Comparison of ENCODE assay signal across 13 mouse cellular contexts in genomic region chr4:135868996-135869395, GRCm38 (mm10). TPM values are rescaled to one million over a fixed set of nuclear protein-coding genes. Genes with fewer than 3 reads are reported as not detected.
DNase-seq lines count a peak whose midpoint lies in the region; ATAC-seq and TF ChIP-seq lines count a peak whose summit lies in the region.
"Had no signal": no experiment of that assay in that cellular context is flagged by ENCODE, and none has a peak within 500 bp of the region (broad histone marks: within the 10 kb centered on the region; RNA-seq: fewer than 3 reads in every experiment).

No protein-coding gene starts in this region.

- peak; percentile 50 for DNase-seq in intestine, embryonic 14.5 days (ENCODE audit: low spot score)
- peak; percentile 47 for DNase-seq in thymus, postnatal 14 days
- no peak for DNase-seq in thymus, postnatal 10 days (ENCODE audit: low spot score in 2 of 2)
- no peak for DNase-seq in stomach, postnatal 0 days (ENCODE audit: low spot score)
- no peak for DNase-seq in layer of hippocampus, postnatal 14 days (ENCODE audit: low spot score in 2 of 2)
- DNase-seq: gastrocnemius, postnatal 14 days; kidney, adult 2 months; spleen, adult 18-20 months had no signal

- H3K9me3 ChIP-seq in intestine, embryonic 14.5 days (ENCODE audit: control insufficient read depth, low read length), result no peaks in the 10 kb centered on the region
- no peaks in the 10 kb centered on the region for H3K9me3 ChIP-seq in intestine, postnatal 0 days (ENCODE audit: control insufficient read depth)
- H3K9me3 ChIP-seq in stomach, postnatal 0 days (ENCODE audit: control insufficient read depth, low read length), result no peaks in the 10 kb centered on the region
- H3K9me3 ChIP-seq: embryonic facial prominence, embryonic 12.5 days; midbrain, embryonic 13.5 days had no signal

- H3K4me3 ChIP-seq in intestine, embryonic 14.5 days (ENCODE audit: low read depth, low read length), result no peak overlapping the region
- no peak overlapping the region for H3K4me3 ChIP-seq in intestine, postnatal 0 days (ENCODE audit: low read depth, low read length)
- no peak overlapping the region for H3K4me3 ChIP-seq in embryonic fibroblast, embryonic 13.5 days (ENCODE audit: insufficient read depth, low read length)
- H3K4me3 ChIP-seq in stomach, postnatal 0 days (ENCODE audit: low read depth, low read length), result no peak overlapping the region
- H3K4me3 ChIP-seq: embryonic facial prominence, embryonic 12.5 days; midbrain, embryonic 13.5 days had no signal

- no peaks in the 10 kb centered on the region for H3K27me3 ChIP-seq in intestine, embryonic 14.5 days (replicated peaks; ENCODE audit: control insufficient read depth, insufficient read depth, low read length)
- H3K27me3 ChIP-seq in intestine, postnatal 0 days (replicated peaks; ENCODE audit: control insufficient read depth, insufficient read depth, low read length), result no peaks in the 10 kb centered on the region
- H3K27me3 ChIP-seq in stomach, postnatal 0 days (ENCODE audit: control insufficient read depth, insufficient read depth, low read length), result no peaks in the 10 kb centered on the region
- H3K27me3 ChIP-seq: embryonic facial prominence, embryonic 12.5 days; midbrain, embryonic 13.5 days had no signal

- no peak overlapping the region for H3K9ac ChIP-seq in intestine, embryonic 14.5 days (ENCODE audit: low read length)
- H3K9ac ChIP-seq in intestine, postnatal 0 days (ENCODE audit: low read depth, low read length), result no peak overlapping the region
- H3K9ac ChIP-seq in stomach, postnatal 0 days (ENCODE audit: low read length), result no peak overlapping the region
- H3K9ac ChIP-seq: embryonic facial prominence, embryonic 12.5 days; midbrain, embryonic 13.5 days had no signal

- H3K4me1 ChIP-seq in intestine, embryonic 14.5 days (replicated peaks; ENCODE audit: control insufficient read depth, insufficient read depth, low read length), result peaks cover 14% of the 10 kb centered on the region; the same call in 1 of the 2 replicates
- H3K4me1 ChIP-seq in intestine, postnatal 0 days (replicated peaks; ENCODE audit: control insufficient read depth, insufficient read depth, low read length), result peaks cover 4% of the 10 kb centered on the region; the same call in 1 of the 2 replicates
- H3K4me1 ChIP-seq in embryonic fibroblast, embryonic 13.5 days (ENCODE audit: control insufficient read depth, insufficient read depth, low read length), result no peaks in the 10 kb centered on the region; the same call in 1 of the 2 replicates
- no peaks in the 10 kb centered on the region for H3K4me1 ChIP-seq in stomach, postnatal 0 days (replicated peaks; ENCODE audit: control insufficient read depth, insufficient read depth)

- peak; percentile 38; the same call in 1 of the 2 replicates for TF ChIP-seq POLR2A in embryonic fibroblast, embryonic 13.5 days (IDR thresholded peaks at IDR 0.05; ENCODE audit: low read depth, low read length)

- H3K27ac ChIP-seq in intestine, embryonic 14.5 days (ENCODE audit: low read depth), result no peak overlapping the region
- H3K27ac ChIP-seq in intestine, postnatal 0 days (ENCODE audit: low read depth, low read length), result no peak overlapping the region
- no peak overlapping the region for H3K27ac ChIP-seq in embryonic fibroblast, embryonic 13.5 days (ENCODE audit: insufficient read depth, low read length)
- 0 out of 2 replicates have a peak overlapping the region, but pooled peaks have one; percentile 35 for H3K27ac ChIP-seq in stomach, postnatal 0 days (replicated peaks)
- H3K27ac ChIP-seq: embryonic facial prominence, embryonic 12.5 days; midbrain, embryonic 13.5 days had no signal

- 68% methylated on average over 2 of the region's 2 CpGs for WGBS in intestine, embryonic 14.5 days
- 54% methylated on average over 2 of the region's 2 CpGs for WGBS in intestine, postnatal 0 days
- WGBS in stomach, postnatal 0 days, result 30% methylated on average over 2 of the region's 2 CpGs

- TF ChIP-seq CTCF in intestine, postnatal 0 days (IDR thresholded peaks at IDR 0.05; ENCODE audit: low read depth), result no peak
- no peak for TF ChIP-seq CTCF in embryonic fibroblast, embryonic 13.5 days (IDR thresholded peaks at IDR 0.05; ENCODE audit: borderline replicate concordance, insufficient read depth, low read length)
- TF ChIP-seq CTCF in stomach, postnatal 0 days (IDR thresholded peaks at IDR 0.05; ENCODE audit: low read depth), result no peak

- ATAC-seq in intestine, embryonic 14.5 days (replicated peaks; ENCODE audit: low FRiP score, low TSS enrichment, low read depth), result no peak
- no peak for ATAC-seq in intestine, postnatal 0 days
- ATAC-seq in stomach, postnatal 0 days (ENCODE audit: low FRiP score, low TSS enrichment), result no peak
- ATAC-seq in cerebellum, adult (ENCODE audit: insufficient number of reproducible peaks, low FRiP score, low TSS enrichment), result no peak
- ATAC-seq: midbrain, embryonic 13.5 days had no signal

- H3K36me3 ChIP-seq in intestine, embryonic 14.5 days (ENCODE audit: control insufficient read depth, insufficient read depth, low read length), result peaks cover 50% of the 10 kb centered on the region
- H3K36me3 ChIP-seq in intestine, postnatal 0 days (ENCODE audit: control insufficient read depth, insufficient read depth), result peaks cover 24% of the 10 kb centered on the region
- no peaks in the 10 kb centered on the region for H3K36me3 ChIP-seq in stomach, postnatal 0 days (ENCODE audit: control insufficient read depth, insufficient read depth, low read length)

- H3K4me2 ChIP-seq in intestine, embryonic 14.5 days (ENCODE audit: low read length), result no peak overlapping the region
- no peak overlapping the region for H3K4me2 ChIP-seq in intestine, postnatal 0 days (replicated peaks; ENCODE audit: low read depth)
- H3K4me2 ChIP-seq in stomach, postnatal 0 days (replicated peaks; ENCODE audit: low read depth), result no peak overlapping the region
- H3K4me2 ChIP-seq: embryonic facial prominence, embryonic 12.5 days; midbrain, embryonic 13.5 days had no signal

- no peak for TF ChIP-seq EP300 in stomach, postnatal 0 days (optimal IDR thresholded peaks at IDR 0.05)

RNA-seq across cellular contexts. Expression of gene Pnrc2, which starts 4.7 kb away (rescaled TPM):
- polyA plus RNA-seq in intestine, embryonic 14.5 days (2014; fragmentation: Nextera tagmentation; extraction: Ambion mirVana), result 167 and 175 TPM in 2 replicates
- 103 and 114 TPM in 2 replicates for polyA plus RNA-seq in intestine, postnatal 0 days (2015; fragmentation: Nextera tagmentation; extraction: Ambion mirVana)
- polyA plus RNA-seq in embryonic fibroblast, embryonic 13.5 days (2011; ENCODE audit: insufficient read length, low read depth, missing spikeins), result 127 and 164 TPM in 2 replicates
- polyA plus RNA-seq in stomach, postnatal 0 days (2015; fragmentation: Nextera tagmentation; extraction: Ambion mirVana), result 101 TPM in 2 replicates
- total RNA-seq in layer of hippocampus, postnatal 14 days (2021), result 10 to 100 TPM; 59.5 to 67.2 TPM

RNA-seq across cellular contexts. Expression of gene Srsf10, which starts 13.4 kb away (rescaled TPM):
- polyA plus RNA-seq in intestine, embryonic 14.5 days (2014; fragmentation: Nextera tagmentation; extraction: Ambion mirVana), result 271 and 273 TPM in 2 replicates
- 84.2 and 89.2 TPM in 2 replicates for polyA plus RNA-seq in intestine, postnatal 0 days (2015; fragmentation: Nextera tagmentation; extraction: Ambion mirVana)
- polyA plus RNA-seq in embryonic fibroblast, embryonic 13.5 days (2011; ENCODE audit: insufficient read length, low read depth, missing spikeins), result 177 and 193 TPM in 2 replicates
- polyA plus RNA-seq in stomach, postnatal 0 days (2015; fragmentation: Nextera tagmentation; extraction: Ambion mirVana), result 83.7 and 88.1 TPM in 2 replicates
- total RNA-seq in layer of hippocampus, postnatal 14 days (2021), result 10 to 100 TPM; 78.4 to 85.6 TPM

RNA-seq across cellular contexts. Expression of gene Cnr2, which starts 26.2 kb away (rescaled TPM):
- 0.24 and 0.44 TPM in 2 replicates for polyA plus RNA-seq in intestine, embryonic 14.5 days (2014; fragmentation: Nextera tagmentation; extraction: Ambion mirVana)
- polyA plus RNA-seq in intestine, postnatal 0 days (2015; fragmentation: Nextera tagmentation; extraction: Ambion mirVana), result 0.14 and 0.24 TPM in 2 replicates
- not detected in 2 replicates for polyA plus RNA-seq in embryonic fibroblast, embryonic 13.5 days (2011; ENCODE audit: insufficient read length, low read depth, missing spikeins)
- polyA plus RNA-seq in stomach, postnatal 0 days (2015; fragmentation: Nextera tagmentation; extraction: Ambion mirVana), result 0.10 and 0.11 TPM in 2 replicates
- under 1 TPM in 1 of 2 experiments, not detected in 1; 0.09 TPM for total RNA-seq in layer of hippocampus, postnatal 14 days (2021)

RNA-seq across cellular contexts. Expression of gene Fuca1, which starts 51.5 kb away (rescaled TPM):
- 108 and 110 TPM in 2 replicates for polyA plus RNA-seq in intestine, embryonic 14.5 days (2014; fragmentation: Nextera tagmentation; extraction: Ambion mirVana)
- polyA plus RNA-seq in intestine, postnatal 0 days (2015; fragmentation: Nextera tagmentation; extraction: Ambion mirVana), result 717 and 739 TPM in 2 replicates
- 90.2 and 92.2 TPM in 2 replicates for polyA plus RNA-seq in embryonic fibroblast, embryonic 13.5 days (2011; ENCODE audit: insufficient read length, low read depth, missing spikeins)
- 171 and 179 TPM in 2 replicates for polyA plus RNA-seq in stomach, postnatal 0 days (2015; fragmentation: Nextera tagmentation; extraction: Ambion mirVana)
- 10 to 100 TPM; 48.9 to 52.6 TPM for total RNA-seq in layer of hippocampus, postnatal 14 days (2021)

Comparison
In these comparisons a context has a peak if more than half of its experiments do, and no peak if none do; other contexts are left out.
1. DNase-seq: peak in intestine, embryonic 14.5 days (single experiment) and thymus, postnatal 14 days (single experiment); none in thymus, postnatal 10 days (0 of 2), stomach, postnatal 0 days (single experiment) and layer of hippocampus, postnatal 14 days (0 of 2).